Mouse (Mus musculus): ENCODE data around the gene Tmem176a.

DNA sequence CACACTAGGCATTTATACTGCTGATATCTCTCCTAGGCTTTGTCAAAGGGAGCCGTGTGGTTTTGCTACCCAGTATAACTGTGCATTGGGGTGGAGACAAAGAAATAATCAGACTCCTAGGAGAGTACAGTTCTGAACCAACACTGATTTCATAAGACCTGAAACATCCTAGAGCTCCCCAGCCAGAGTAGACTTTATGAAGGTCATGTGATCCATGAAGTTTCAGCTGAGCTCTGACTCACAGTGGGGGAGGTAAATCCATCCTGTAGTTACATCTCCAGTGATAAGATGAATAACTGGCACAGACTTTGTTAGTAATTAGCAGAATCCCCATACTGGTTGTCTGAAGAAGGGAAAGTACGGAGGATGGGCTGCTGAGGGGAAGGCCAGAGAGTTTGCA is 29.1 kb downstream of the Tmem176a start:
- TF ChIP-seq CTCF (conservative IDR thresholded peaks at IDR 0.05; ENCODE audit: low read length) (no peak), NANOG (IDR thresholded peaks at IDR 0.05; ENCODE audit: borderline replicate concordance, low read length) (no peak), POU5F1 (IDR thresholded peaks at IDR 0.05; ENCODE audit: borderline replicate concordance, low read length) (no peak)

All from E14TG2a.4 (cell line).